ENCODE assay signal across 29 mouse cellular contexts in genomic region chr5:142623080-142623479, GRCm38 (mm10). TPM values are rescaled to one million over a fixed set of nuclear protein-coding genes. Genes with fewer than 3 reads are reported as not detected.
DNase-seq lines count a peak whose midpoint lies in the region; TF ChIP-seq lines count a peak whose summit lies in the region.
"Had no signal": no experiment of that assay in that cellular context is flagged by ENCODE, and none has a peak within 500 bp of the region (broad histone marks: within the 10 kb centered on the region; RNA-seq: fewer than 3 reads in every experiment).

No protein-coding gene starts in this region.

- no peaks in the 10 kb centered on the region; the same call in 1 of the 2 replicates for H3K36me3 ChIP-seq in E14TG2a.4 (ENCODE audit: insufficient read depth, low read length)
- H3K36me3 ChIP-seq: embryonic facial prominence, embryonic 12.5 days; forebrain, embryonic 15.5 days; heart, embryonic 12.5 days; limb, embryonic 13.5 days; liver, embryonic 12.5 days; midbrain, embryonic 15.5 days had no signal

- peaks cover 2% of the 10 kb centered on the region for H3K9me3 ChIP-seq in E14TG2a.4 (ENCODE audit: low read length)
- H3K9me3 ChIP-seq: embryonic facial prominence, embryonic 12.5 days; forebrain, embryonic 15.5 days; heart, embryonic 12.5 days; limb, embryonic 13.5 days; liver, embryonic 12.5 days; midbrain, embryonic 15.5 days had no signal

- DNase-seq in layer of hippocampus, adult 2 months (ENCODE audit: low spot score in 2 of 2): no peak
- DNase-seq in layer of hippocampus, adult 11-12 months (ENCODE audit: low spot score): no peak
- DNase-seq in 416B (ENCODE audit: low read depth) (peak; percentile 9), ZHBTc4 (ENCODE audit: low read depth, low spot score) (peak; percentile 63)
- DNase-seq in ovary, adult 18-20 months (ENCODE audit: low spot score): no peak
- DNase-seq in layer of hippocampus, adult 18-20 months (ENCODE audit: low spot score in 2 of 2): no peak
- DNase-seq: adrenal gland, postnatal 14 days; cerebellum, adult 11-12 months; cerebellum, adult 9-11 months; embryo, embryonic 11 days; gastrocnemius, adult 2 months; gastrocnemius, postnatal 36 days; heart, adult 2 months; heart, postnatal 4 days; kidney, adult 2 months; lung, adult 18-20 months; lung, postnatal 10 days; thymus, postnatal 14 days had no signal

- no peak overlapping the region for H3K4me3 ChIP-seq in layer of hippocampus, adult 2 months
- H3K4me3 ChIP-seq in E14TG2a.4 (replicated peaks; ENCODE audit: low read length): no peak overlapping the region
- H3K4me3 ChIP-seq: embryonic facial prominence, embryonic 12.5 days; forebrain, embryonic 15.5 days; gastrocnemius, adult 2 months; heart, adult 2 months; heart, embryonic 12.5 days; left cerebral cortex, adult 2 months; limb, embryonic 13.5 days; liver, embryonic 12.5 days; midbrain, embryonic 15.5 days had no signal

- H3K27ac ChIP-seq in layer of hippocampus, adult 2 months: no peak overlapping the region
- H3K27ac ChIP-seq: embryonic facial prominence, embryonic 12.5 days; forebrain, embryonic 15.5 days; gastrocnemius, adult 2 months; heart, adult 2 months; hindbrain, embryonic 14.5 days; left cerebral cortex, adult 2 months; limb, embryonic 13.5 days; liver, embryonic 12.5 days; midbrain, embryonic 15.5 days had no signal

- peak; percentile 36; the same call in 1 of the 2 replicates for TF ChIP-seq CTCF in layer of hippocampus, adult 2 months (conservative IDR thresholded peaks at IDR 0.05)
- TF ChIP-seq CTCF in E14TG2a.4 (conservative IDR thresholded peaks at IDR 0.05; ENCODE audit: low read length): peak; percentile 66

- peaks cover 30% of the 10 kb centered on the region for H3K4me1 ChIP-seq in E14TG2a.4 (replicated peaks; ENCODE audit: low read depth, low read length)
- H3K4me1 ChIP-seq: embryonic facial prominence, embryonic 12.5 days; forebrain, embryonic 15.5 days; heart, embryonic 12.5 days had no signal

- H3K27me3 ChIP-seq in E14TG2a.4 (ENCODE audit: insufficient read depth, low read length): peaks cover 3% of the 10 kb centered on the region; the same call in 1 of the 2 replicates
- H3K27me3 ChIP-seq: embryonic facial prominence, embryonic 12.5 days; forebrain, embryonic 15.5 days; limb, embryonic 13.5 days; midbrain, embryonic 15.5 days had no signal

RNA-seq across cellular contexts. Expression of gene Wipi2, which starts 4.4 kb away (rescaled TPM):
- total RNA-seq in layer of hippocampus, adult 2 months (2021): 100 to 1,000 TPM in 1 of 2 experiments, 10 to 100 TPM in 1; 99.8 to 102 TPM
- total RNA-seq in layer of hippocampus, adult 18-20 months (2021): 100 to 1,000 TPM in 1 of 2 experiments, 10 to 100 TPM in 1; 100.0 to 107 TPM

RNA-seq across cellular contexts. Expression of gene Mmd2, which starts 14.5 kb away (rescaled TPM):
- total RNA-seq in layer of hippocampus, adult 2 months (2021): 100 to 1,000 TPM; 155 to 167 TPM
- 100 to 1,000 TPM; 160 to 165 TPM for total RNA-seq in layer of hippocampus, adult 18-20 months (2021)
- total RNA-seq: CH12.LX; gastrocnemius, adult 2 months; gastrocnemius, postnatal 36 days; neutrophil, adult 5-6 weeks had no signal

Comparison
In these comparisons a context has a peak if more than half of its experiments do, and no peak if none do; other contexts are left out.
1. DNase-seq: peak in 416B (single experiment) and ZHBTc4 (single experiment); none in layer of hippocampus, adult 2 months (0 of 2), layer of hippocampus, adult 11-12 months (single experiment), ovary, adult 18-20 months (single experiment) and layer of hippocampus, adult 18-20 months (0 of 2).